Mouse (Mus musculus): Measurements from ENCODE around the gene Psg25.

DNA sequence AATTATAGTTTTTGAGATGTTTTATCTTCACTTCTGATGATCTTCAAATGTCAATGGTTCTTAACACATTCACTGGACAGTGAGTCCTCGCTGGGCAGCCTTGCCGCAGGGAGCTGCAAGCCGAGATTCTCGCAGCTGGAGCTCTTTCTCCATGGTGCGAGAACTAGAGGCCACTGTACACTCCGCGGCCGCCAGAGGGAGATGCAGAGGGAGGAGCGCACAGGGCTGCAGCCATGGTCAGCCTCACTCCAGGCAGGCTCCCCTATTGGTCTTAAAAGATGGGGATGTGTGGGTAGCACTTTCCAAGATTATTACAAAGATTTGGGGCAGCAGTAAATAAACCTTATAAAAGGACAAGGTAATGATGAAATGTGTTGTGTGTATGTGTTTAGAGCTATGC is 20.6 kb downstream of the Psg25 start:
- TF ChIP-seq CTCF (IDR thresholded peaks at IDR 0.05; ENCODE audit: low read depth, low read length) (peak; percentile 35; the same call in 1 of the 2 replicates), POLR2A (IDR thresholded peaks at IDR 0.05; ENCODE audit: extremely low read depth, insufficient read depth, low read length) (no peak)

Data from liver, adult 2 months (tissue).